Mouse (Mus musculus): ENCODE results near the gene Gfm1. TPM values are rescaled to one million over a fixed set of nuclear protein-coding genes. Genes with fewer than 3 reads are reported as not detected.
A peak's percentile ranks its signal among the peaks of the same experiment; 100 is the strongest.

Gfm1 gene
- polyA plus RNA-seq, 1 experiment = 42.1 TPM

DNA sequence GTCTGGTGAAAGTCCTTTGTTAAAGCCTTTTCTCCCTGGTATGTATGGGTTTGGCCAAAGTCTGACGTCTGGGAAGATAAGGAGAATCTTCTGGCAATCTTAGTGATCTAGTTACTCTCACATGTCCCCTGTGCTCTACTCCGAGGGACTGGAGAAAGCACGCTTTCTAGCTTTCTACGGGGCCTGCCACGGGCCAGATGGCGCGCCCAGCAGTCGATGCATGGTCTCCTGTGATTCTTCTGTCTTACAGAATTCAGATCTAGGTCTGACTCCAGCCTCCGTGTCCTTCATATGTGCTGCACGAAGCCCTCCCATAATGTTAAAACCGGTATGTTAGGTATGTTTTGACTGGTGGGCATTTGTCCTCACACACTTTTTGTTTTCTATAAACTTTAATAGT is 49.9 kb downstream of the Gfm1 start:
- TF ChIP-seq POLR2A (IDR thresholded peaks at IDR 0.05; ENCODE audit: insufficient read length, low read depth) = no peak
- no peak for TF ChIP-seq POLR2AphosphoS2 (IDR thresholded peaks at IDR 0.05; ENCODE audit: insufficient read length, low read depth)
- no peak for TF ChIP-seq TCF3 (IDR thresholded peaks at IDR 0.05; ENCODE audit: insufficient read length, low read depth)
- no peak for TF ChIP-seq USF1 (IDR thresholded peaks at IDR 0.05; ENCODE audit: low read depth)
- no peak for TF ChIP-seq MYOG (IDR thresholded peaks at IDR 0.05; ENCODE audit: control insufficient read depth in 1 of 3, insufficient read depth in 1 of 3, insufficient read length in 2 of 3, low read depth in 2 of 3)
- TF ChIP-seq REST (IDR thresholded peaks at IDR 0.05; ENCODE audit: insufficient read depth, insufficient read length) = no peak
- no peak for TF ChIP-seq TCF12 (IDR thresholded peaks at IDR 0.05; ENCODE audit: insufficient read depth, poor library complexity, severe bottlenecking)
- TF ChIP-seq CEBPB (IDR thresholded peaks at IDR 0.05; ENCODE audit: insufficient read depth, poor library complexity, severe bottlenecking) = no peak
- no peak for TF ChIP-seq SRF (IDR thresholded peaks at IDR 0.05; ENCODE audit: control insufficient read depth, insufficient read length, low read depth)
- no peak for TF ChIP-seq MAX (IDR thresholded peaks at IDR 0.05; ENCODE audit: low read depth)
- TF ChIP-seq E2F4 (IDR thresholded peaks at IDR 0.05; ENCODE audit: insufficient read depth) = no peak
- no peak for TF ChIP-seq MYOD1 (IDR thresholded peaks at IDR 0.05; ENCODE audit: control insufficient read depth in 1 of 3, insufficient read length in 2 of 3, low read depth in 2 of 3)
- Histone ChIP-seq H3K79me2 (ENCODE audit: control insufficient read depth, insufficient read depth) (no peaks in the 10 kb centered on the region), H3K27me3 (ENCODE audit: control insufficient read depth, insufficient read depth, insufficient read length) (no peaks in the 10 kb centered on the region), H3K36me3 (ENCODE audit: control insufficient read depth, insufficient read depth) (peaks cover 4% of the 10 kb centered on the region), H3K4me3 (no peak overlapping the region), H3K4me2 (ENCODE audit: low read depth) (no peak overlapping the region), H3ac (ENCODE audit: control insufficient read depth, insufficient read length) (no peak overlapping the region)

- no peak for TF ChIP-seq REST (IDR thresholded peaks at IDR 0.05; ENCODE audit: insufficient read depth, insufficient read length)
- peak in 2 of 3 experiments; percentile 52 to 62 for TF ChIP-seq MYOG (IDR thresholded peaks at IDR 0.05; ENCODE audit: control insufficient read depth in 1 of 3, insufficient read depth in 1 of 3, insufficient read length in 2 of 3, low read depth in 2 of 3)
- no peak for TF ChIP-seq CEBPB (IDR thresholded peaks at IDR 0.05; ENCODE audit: insufficient read depth, poor library complexity, severe bottlenecking)
- peak in 2 of 3 experiments; percentile 67 to 86 for TF ChIP-seq MYOD1 (IDR thresholded peaks at IDR 0.05; ENCODE audit: control insufficient read depth in 1 of 3, insufficient read length in 2 of 3, low read depth in 2 of 3)
- Histone ChIP-seq H3K27me3 (ENCODE audit: control insufficient read depth, insufficient read depth, insufficient read length) (no peaks in the 10 kb centered on the region), H3K79me2 (ENCODE audit: control insufficient read depth, insufficient read depth) (no peaks in the 10 kb centered on the region), H3K4me3 (no peak overlapping the region), H3K4me2 (ENCODE audit: low read depth) (no peak overlapping the region), H3K36me3 (ENCODE audit: control insufficient read depth, insufficient read depth) (peaks cover 4% of the 10 kb centered on the region), H3ac (ENCODE audit: control insufficient read depth, insufficient read length) (no peak overlapping the region)
These were observed 52.5 kb downstream of the Gfm1 start for GRCm38 (mm10) chr3:67482400-67482799.

GRCm38 (mm10) chr3:67485233-67485632 is 55.3 kb downstream of the Gfm1 start:
- Histone ChIP-seq H3K79me2 (ENCODE audit: control insufficient read depth, insufficient read depth) (no peaks in the 10 kb centered on the region), H3K36me3 (ENCODE audit: control insufficient read depth, insufficient read depth) (no peaks in the 10 kb centered on the region), H3ac (ENCODE audit: control insufficient read depth, insufficient read length) (no peak overlapping the region), H3K4me3 (no peak overlapping the region), H3K4me2 (ENCODE audit: low read depth) (no peak overlapping the region), H3K27me3 (ENCODE audit: control insufficient read depth, insufficient read depth, insufficient read length) (no peaks in the 10 kb centered on the region)
- TF ChIP-seq POLR2A (IDR thresholded peaks at IDR 0.05; ENCODE audit: insufficient read length, low read depth) (no peak), CEBPB (IDR thresholded peaks at IDR 0.05; ENCODE audit: insufficient read depth, poor library complexity, severe bottlenecking) (no peak), MYOG (IDR thresholded peaks at IDR 0.05; ENCODE audit: control insufficient read depth in 1 of 3, insufficient read depth in 1 of 3, insufficient read length in 2 of 3, low read depth in 2 of 3) (no peak), MAX (IDR thresholded peaks at IDR 0.05; ENCODE audit: low read depth) (no peak), TCF12 (IDR thresholded peaks at IDR 0.05; ENCODE audit: insufficient read depth, poor library complexity, severe bottlenecking) (no peak), REST (IDR thresholded peaks at IDR 0.05; ENCODE audit: insufficient read depth, insufficient read length) (no peak), TCF3 (IDR thresholded peaks at IDR 0.05; ENCODE audit: insufficient read length, low read depth) (no peak), E2F4 (IDR thresholded peaks at IDR 0.05; ENCODE audit: insufficient read depth) (no peak), POLR2AphosphoS2 (IDR thresholded peaks at IDR 0.05; ENCODE audit: insufficient read length, low read depth) (no peak), SRF (IDR thresholded peaks at IDR 0.05; ENCODE audit: control insufficient read depth, insufficient read length, low read depth) (no peak), MYOD1 (IDR thresholded peaks at IDR 0.05; ENCODE audit: control insufficient read depth in 1 of 3, insufficient read length in 2 of 3, low read depth in 2 of 3) (no peak)

GRCm38 (mm10) chr3:67490156-67490555 is 60.3 kb downstream of the Gfm1 start:
- H3K27me3 ChIP-seq (ENCODE audit: control insufficient read depth, insufficient read depth, insufficient read length) = no peaks in the 10 kb centered on the region
- H3K36me3 ChIP-seq (ENCODE audit: control insufficient read depth, insufficient read depth) = no peaks in the 10 kb centered on the region
- peak overlapping the region; percentile 62 for H3K4me2 ChIP-seq (ENCODE audit: low read depth)
- no peaks in the 10 kb centered on the region for H3K79me2 ChIP-seq (ENCODE audit: control insufficient read depth, insufficient read depth)
- 0 out of 2 replicates have a peak, but pooled peaks have one; percentile 35 for TF ChIP-seq CEBPB (IDR thresholded peaks at IDR 0.05; ENCODE audit: insufficient read depth, poor library complexity, severe bottlenecking)
- TF ChIP-seq MYOG (IDR thresholded peaks at IDR 0.05; ENCODE audit: control insufficient read depth in 1 of 3, insufficient read depth in 1 of 3, insufficient read length in 2 of 3, low read depth in 2 of 3) = no peak
- peak in 1 of 3 experiments; percentile 29 for TF ChIP-seq MYOD1 (IDR thresholded peaks at IDR 0.05; ENCODE audit: control insufficient read depth in 1 of 3, insufficient read length in 2 of 3, low read depth in 2 of 3)
- no peak for TF ChIP-seq SRF (IDR thresholded peaks at IDR 0.05; ENCODE audit: control insufficient read depth, insufficient read length, low read depth)
- peak; percentile 23 for TF ChIP-seq TCF12 (IDR thresholded peaks at IDR 0.05; ENCODE audit: insufficient read depth, poor library complexity, severe bottlenecking)
- H3ac ChIP-seq (ENCODE audit: control insufficient read depth, insufficient read length) = no peak overlapping the region
- no peak overlapping the region for H3K4me3 ChIP-seq

DNA sequence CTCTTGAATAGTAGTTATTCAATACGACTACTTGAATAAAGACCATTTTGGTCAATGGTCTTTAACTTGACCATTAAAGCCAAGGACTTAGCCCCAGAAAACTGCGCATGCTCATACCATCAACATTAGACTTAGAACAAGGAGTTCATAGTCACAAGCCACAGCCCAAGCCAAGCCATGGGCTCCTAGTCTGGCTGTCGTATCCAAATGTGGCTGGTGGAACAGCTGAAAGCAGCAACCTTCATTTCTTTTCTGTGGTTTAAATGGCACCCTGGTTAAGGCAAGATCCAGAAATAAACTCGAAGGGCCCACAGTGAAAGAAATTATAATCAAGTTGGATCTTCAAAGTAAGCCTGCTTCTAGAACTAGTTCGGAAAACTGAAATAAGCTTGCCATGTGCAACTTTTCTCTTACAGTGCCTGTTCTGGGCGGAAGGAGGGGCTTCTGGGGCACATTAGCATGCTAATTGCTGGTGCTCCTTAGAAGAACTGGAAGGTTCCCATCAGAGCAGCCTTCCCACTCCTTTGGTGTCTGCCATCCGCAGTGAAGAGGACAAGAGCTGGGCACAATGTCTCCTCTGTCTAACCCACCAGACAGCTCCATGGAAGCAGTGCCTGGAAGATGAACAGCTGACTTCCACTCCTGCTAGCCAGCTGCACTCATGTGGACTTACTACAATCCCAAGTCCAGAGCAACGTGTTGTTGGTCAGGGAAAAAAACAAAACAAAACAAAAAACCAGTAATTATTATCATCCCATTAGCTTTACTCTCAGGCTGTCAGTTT is 62.4 kb downstream of the Gfm1 start:
- no peak overlapping the region for H3K4me2 ChIP-seq (ENCODE audit: low read depth)
- no peaks in the 10 kb centered on the region for H3K79me2 ChIP-seq (ENCODE audit: control insufficient read depth, insufficient read depth)
- H3K27me3 ChIP-seq (ENCODE audit: control insufficient read depth, insufficient read depth, insufficient read length) = no peaks in the 10 kb centered on the region
- no peak overlapping the region for H3K4me3 ChIP-seq
- H3ac ChIP-seq (ENCODE audit: control insufficient read depth, insufficient read length) = no peak overlapping the region
- peak in 2 of 3 experiments; percentile 35 to 60 for TF ChIP-seq MYOG (IDR thresholded peaks at IDR 0.05; ENCODE audit: control insufficient read depth in 1 of 3, insufficient read depth in 1 of 3, insufficient read length in 2 of 3, low read depth in 2 of 3)
- no peak for TF ChIP-seq TCF12 (IDR thresholded peaks at IDR 0.05; ENCODE audit: insufficient read depth, poor library complexity, severe bottlenecking)
- peak in 1 of 3 experiments; percentile 58 for TF ChIP-seq MYOD1 (IDR thresholded peaks at IDR 0.05; ENCODE audit: control insufficient read depth in 1 of 3, insufficient read length in 2 of 3, low read depth in 2 of 3)
- no peak for TF ChIP-seq POLR2A (IDR thresholded peaks at IDR 0.05; ENCODE audit: insufficient read length, low read depth)
- no peak for TF ChIP-seq SRF (IDR thresholded peaks at IDR 0.05; ENCODE audit: control insufficient read depth, insufficient read length, low read depth)
- no peak for TF ChIP-seq CEBPB (IDR thresholded peaks at IDR 0.05; ENCODE audit: insufficient read depth, poor library complexity, severe bottlenecking)
- no peak for TF ChIP-seq POLR2AphosphoS2 (IDR thresholded peaks at IDR 0.05; ENCODE audit: insufficient read length, low read depth)
- TF ChIP-seq E2F4 (IDR thresholded peaks at IDR 0.05; ENCODE audit: insufficient read depth) = no peak
- TF ChIP-seq MAX (IDR thresholded peaks at IDR 0.05; ENCODE audit: low read depth) = no peak
- no peak for TF ChIP-seq REST (IDR thresholded peaks at IDR 0.05; ENCODE audit: insufficient read depth, insufficient read length)
- H3K36me3 ChIP-seq (ENCODE audit: control insufficient read depth, insufficient read depth) = no peaks in the 10 kb centered on the region
